Mouse (Mus musculus) liver, embryonic 16.5 days (tissue): ENCODE results near the gene Selenov. TPM values are rescaled to one million over a fixed set of nuclear protein-coding genes. Genes with fewer than 3 reads are reported as not detected.
A peak's percentile ranks its signal among the peaks of the same experiment; 100 is the strongest.

Experiments
- ATAC-seq: fragments of 200-750 bp; cut with Nextera tagmentation; 2 replicates; pipeline ENCODE4 v1.8.0; 2017; ENCODE audit warnings: low read depth, mild to moderate bottlenecking, moderate number of reproducible peaks, moderate library complexity
- H3K27ac ChIP-seq: fragments of 300-500 bp; sonication (generic); 2 replicates; pipeline ENCODE4 v1.5.1; 2014; ENCODE audit warnings: mild to moderate bottlenecking, low read length
- H3K27me3 ChIP-seq: fragments of 300-500 bp; sonication (generic); 2 replicates; pipeline ENCODE4 v1.6.1; 2014; ENCODE audit warnings: low read depth, low read length, mixed read lengths; ENCODE audit not compliant: control insufficient read depth, insufficient read depth
- H3K36me3 ChIP-seq: fragments of 300-500 bp; sonication (generic); 2 replicates; pipeline ENCODE4 v1.6.1; 2014; ENCODE audit warnings: mild to moderate bottlenecking; ENCODE audit not compliant: control insufficient read depth, insufficient read depth
- H3K4me1 ChIP-seq: fragments of 300-500 bp; sonication (generic); 2 replicates; pipeline ENCODE4 v1.6.1; 2014; ENCODE audit warnings: low read depth, low read length, mixed read lengths; ENCODE audit not compliant: control insufficient read depth
- H3K4me2 ChIP-seq: fragments of 300-500 bp; sonication (generic); 2 replicates; pipeline ENCODE4 v1.6.1; 2014; ENCODE audit warnings: low read depth, low read length, mixed read lengths
- H3K4me3 ChIP-seq: fragments of 300-500 bp; sonication (generic); 2 replicates; pipeline ENCODE4 v1.5.1; 2014; ENCODE audit warnings: low read depth, mild to moderate bottlenecking, low read length
- H3K9ac ChIP-seq: fragments of 300-500 bp; sonication (generic); 2 replicates; pipeline ENCODE4 v1.6.1; 2014; ENCODE audit warnings: low read depth, low read length
- H3K9me3 ChIP-seq: fragments of 300-500 bp; sonication (generic); replicated peaks from 2 replicates; pipeline ENCODE4 v1.6.1; 2016; ENCODE audit warnings: low read length; ENCODE audit not compliant: control insufficient read depth
- WGBS: fragments of 180-500 bp; shearing (Covaris S2); extraction: QIAGEN DNeasy Blood & Tissue Kit; methylation state at CpG from one replicate; pipeline ENCODE4 v1.1.7; 2014; ENCODE audit not compliant: insufficient replicate concordance; 5-methylcytosine and 5-hydroxymethylcytosine counted together
- polyA plus RNA-seq: library from polyadenylated mRNA; unstranded; fragments of >200 nt; fragmentation: Nextera tagmentation; extraction: Ambion mirVana; gene quantifications from 2 replicates; pipeline ENCODE4 v1.2.1, GENCODE M21; 2015

Gene Selenov
- not detected in 2 replicates for polyA plus RNA-seq

DNA sequence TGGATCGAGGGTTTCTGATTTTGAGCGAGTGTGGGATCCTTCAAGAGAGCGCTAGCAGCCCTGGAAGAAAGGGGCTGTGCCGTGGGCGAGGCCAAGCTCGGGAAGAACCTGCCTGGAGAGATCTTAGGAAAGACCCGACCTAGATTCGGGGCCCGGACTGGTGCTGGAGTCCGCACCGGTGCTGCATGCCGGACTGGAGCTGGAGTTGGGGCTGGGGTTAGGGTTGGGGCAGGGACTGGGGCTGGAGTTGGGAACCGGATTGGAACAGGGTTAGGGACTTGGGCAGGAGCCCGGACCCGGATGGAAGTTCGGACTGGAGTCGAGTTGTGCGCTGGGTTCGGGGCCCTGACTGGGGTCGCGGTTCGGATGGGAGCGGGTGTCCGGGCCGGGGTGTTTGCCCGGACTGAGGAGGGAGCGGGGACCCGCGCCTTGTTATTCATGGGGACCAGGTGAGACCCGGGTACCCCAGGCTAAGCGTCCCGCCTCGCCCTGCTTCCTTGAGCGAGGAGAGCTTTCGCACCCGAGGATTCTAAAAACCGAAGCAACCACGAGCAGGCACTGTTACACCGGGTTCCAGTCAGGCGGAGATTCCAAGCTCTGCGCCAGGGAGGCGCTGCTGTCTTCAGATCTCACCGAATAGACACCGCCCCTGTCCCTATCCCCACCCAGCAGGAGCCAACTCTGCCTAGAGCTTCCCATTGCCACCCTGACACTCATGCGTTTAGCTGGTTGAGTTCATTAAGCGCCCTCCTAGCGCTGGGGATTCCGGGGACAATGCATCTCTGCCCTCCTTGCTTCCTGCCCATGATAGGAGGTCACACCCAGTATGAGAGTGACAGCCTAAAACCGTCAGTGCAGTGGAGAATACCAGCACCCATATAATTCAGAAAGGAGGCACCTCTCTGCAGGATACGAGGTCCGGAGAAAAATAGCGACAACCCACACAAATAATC lies at the start of gene Selenov:
Gene Selenov (minus strand): TSS at position 549 of the 953 bp plus-strand sequence.
- Histone ChIP-seq H3K27me3 (peaks cover 69% of the 10 kb centered on the region), H3K4me1 (no peaks in the 10 kb centered on the region), H3K27ac (no peak within 1 kb of the TSS), H3K9ac (no peak within 1 kb of the TSS), H3K9me3 (no peaks in the 10 kb centered on the region), H3K4me3 (no peak within 1 kb of the TSS), H3K36me3 (no peaks in the 10 kb centered on the region), H3K4me2 (peak within 1 kb of the TSS; percentile 17)
- WGBS = 3% methylated on average over 52 of the region's 52 CpGs
- no peak for ATAC-seq

DNA sequence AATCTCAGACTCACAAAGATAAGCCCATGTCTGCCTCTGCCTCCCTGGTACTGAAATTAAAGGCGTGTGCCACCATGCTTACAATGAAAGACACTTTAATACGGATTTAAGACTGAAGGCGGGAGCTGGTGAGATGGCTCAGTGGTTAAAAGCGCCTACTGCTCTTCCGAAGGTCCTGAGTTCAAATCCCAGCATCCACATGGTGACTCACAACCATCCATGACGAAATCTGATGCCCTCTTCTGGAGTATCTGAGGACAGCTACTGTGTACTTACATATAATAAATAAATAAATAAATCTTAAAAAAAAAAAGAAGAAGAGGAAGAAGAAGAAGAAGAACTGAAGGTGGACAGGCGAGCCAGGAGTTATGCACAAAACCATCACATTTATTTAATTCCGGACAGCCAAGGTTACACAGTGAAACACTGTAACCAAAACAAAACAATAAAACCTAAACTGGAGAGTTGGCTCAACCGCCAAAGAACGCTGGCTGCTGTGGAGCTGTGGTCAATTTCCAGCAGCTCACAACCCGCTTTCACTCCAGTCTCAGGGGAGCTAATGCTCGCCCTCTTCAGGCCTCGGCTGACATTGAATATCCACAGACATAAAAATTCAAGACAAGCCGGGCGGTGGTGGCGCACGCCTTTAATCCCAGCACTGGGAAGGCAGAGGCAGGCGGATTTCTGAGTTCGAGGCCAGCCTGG lies 48.4 kb upstream of the Selenov start:
- Histone ChIP-seq H3K9ac (peak overlapping the region; percentile 69), H3K4me3 (peak overlapping the region; percentile 99), H3K4me1 (peaks cover 26% of the 10 kb centered on the region), H3K9me3 (no peaks in the 10 kb centered on the region), H3K36me3 (no peaks in the 10 kb centered on the region; the same call in 1 of the 2 replicates), H3K27me3 (no peaks in the 10 kb centered on the region), H3K4me2 (peak overlapping the region; percentile 87), H3K27ac (peak overlapping the region; percentile 97)
- ATAC-seq = no peak
- 31% methylated on average over 19 of the region's 19 CpGs for WGBS

DNA sequence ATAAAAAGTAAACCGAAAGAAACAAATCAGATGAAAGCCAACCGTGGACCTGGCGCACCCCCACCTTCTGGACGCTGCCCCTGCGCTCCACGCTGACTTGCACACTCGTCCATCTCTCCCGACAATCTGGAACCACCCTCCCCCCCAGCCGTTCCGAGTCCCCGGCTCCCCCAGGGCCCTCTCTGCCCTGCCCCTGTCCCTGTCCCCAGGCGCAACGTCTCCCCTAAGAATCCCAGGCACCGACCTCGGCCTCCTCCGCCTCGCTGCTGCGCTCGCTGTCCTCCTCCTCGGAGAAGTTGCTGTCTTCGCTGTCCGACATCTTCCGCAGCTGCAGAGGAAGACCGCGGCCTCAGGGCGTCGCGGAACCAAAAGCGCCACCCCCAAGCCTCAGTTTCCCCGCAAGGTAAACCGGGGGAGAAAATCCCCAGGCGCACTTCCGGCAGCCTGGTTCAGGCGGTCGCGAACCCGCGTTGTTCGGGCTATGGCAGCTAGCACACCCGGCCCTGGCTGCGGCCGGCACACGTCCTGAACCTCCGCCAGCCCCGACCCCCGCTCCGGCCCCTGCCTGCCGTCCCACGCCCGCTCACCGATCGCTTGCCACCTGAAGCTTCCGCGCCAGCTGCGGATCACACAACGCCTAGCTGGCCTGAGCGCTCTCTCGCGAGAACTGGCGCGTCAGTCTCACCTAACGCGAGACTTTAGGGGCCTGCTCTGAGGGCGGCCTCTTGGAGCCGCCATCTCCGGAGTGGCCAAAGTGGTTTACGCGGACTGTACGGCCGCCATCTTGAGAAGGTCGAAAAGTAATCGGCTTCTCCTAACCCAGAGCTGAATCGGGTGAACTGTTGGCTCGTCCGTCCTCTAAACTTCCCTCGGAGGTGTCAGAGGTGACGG lies 47.4 kb upstream of the Selenov start, which contains the start of gene Supt5:
Gene Supt5 (minus strand): TSS at position 639 of the 891 bp plus-strand sequence.
- Histone ChIP-seq H3K27me3 (no peaks in the 10 kb centered on the region), H3K4me1 (peaks cover 26% of the 10 kb centered on the region), H3K4me3 (peak within 1 kb of the TSS; percentile 99), H3K9me3 (no peaks in the 10 kb centered on the region), H3K4me2 (peak within 1 kb of the TSS; percentile 87), H3K9ac (peak within 1 kb of the TSS; percentile 97), H3K36me3 (no peaks in the 10 kb centered on the region; the same call in 1 of the 2 replicates), H3K27ac (peak within 1 kb of the TSS; percentile 97)
- WGBS = under 1% methylated on average over 77 of the region's 77 CpGs
- ATAC-seq = peak; percentile 97

DNA sequence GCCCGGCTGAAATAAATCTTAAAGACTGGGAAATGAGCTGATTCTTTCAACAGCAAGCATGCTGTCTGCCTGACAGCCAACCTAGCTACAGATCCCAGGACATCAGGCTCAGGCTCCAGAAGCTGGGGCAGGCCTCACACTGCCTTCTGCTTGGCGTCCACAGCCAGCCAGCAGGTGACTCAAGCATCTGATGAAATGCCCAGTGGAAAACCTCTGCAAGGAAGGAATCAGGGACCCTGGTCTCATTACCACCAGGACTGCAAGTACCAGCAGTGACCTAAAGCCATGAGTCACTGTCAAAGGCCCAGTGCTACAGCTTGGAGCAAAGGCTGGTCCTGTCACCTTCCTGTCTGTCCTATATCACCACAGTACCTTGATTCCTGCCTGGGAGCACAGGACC lies 44.5 kb upstream of the Selenov start:
- Histone ChIP-seq H3K4me3 (no peak overlapping the region), H3K9ac (no peak overlapping the region), H3K27ac (no peak overlapping the region), H3K4me2 (no peak overlapping the region), H3K9me3 (no peaks in the 10 kb centered on the region), H3K36me3 (peaks cover 9% of the 10 kb centered on the region), H3K27me3 (no peaks in the 10 kb centered on the region), H3K4me1 (peaks cover 15% of the 10 kb centered on the region)
- no peak for ATAC-seq
- 82% methylated on average over 2 of the region's 2 CpGs for WGBS

DNA sequence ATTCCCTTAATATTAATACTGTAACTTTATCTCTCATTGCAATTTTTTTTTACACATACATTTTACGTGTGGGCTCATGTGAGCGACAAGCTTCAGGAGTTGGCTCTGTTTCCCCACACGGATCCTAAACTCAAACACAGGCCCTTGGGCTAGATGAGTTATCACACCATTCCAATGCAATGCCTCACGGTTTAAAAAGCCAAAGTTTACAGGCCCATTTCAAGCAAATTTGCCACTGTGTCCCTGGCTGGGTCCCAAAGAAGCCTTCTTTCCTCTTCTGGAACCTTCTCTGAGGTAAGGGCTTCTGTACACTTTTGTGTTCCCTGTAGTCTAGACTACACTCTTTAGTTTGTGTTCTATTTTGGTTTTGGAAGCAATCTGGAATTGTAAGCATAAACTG lies 43.5 kb upstream of the Selenov start:
- Histone ChIP-seq H3K9ac (no peak overlapping the region), H3K36me3 (peaks cover 15% of the 10 kb centered on the region), H3K9me3 (no peaks in the 10 kb centered on the region), H3K27ac (no peak overlapping the region), H3K4me1 (peaks cover 14% of the 10 kb centered on the region), H3K27me3 (no peaks in the 10 kb centered on the region), H3K4me2 (no peak overlapping the region), H3K4me3 (no peak overlapping the region)
- WGBS = 80% methylated on average over 4 of the region's 4 CpGs
- ATAC-seq = no peak

DNA sequence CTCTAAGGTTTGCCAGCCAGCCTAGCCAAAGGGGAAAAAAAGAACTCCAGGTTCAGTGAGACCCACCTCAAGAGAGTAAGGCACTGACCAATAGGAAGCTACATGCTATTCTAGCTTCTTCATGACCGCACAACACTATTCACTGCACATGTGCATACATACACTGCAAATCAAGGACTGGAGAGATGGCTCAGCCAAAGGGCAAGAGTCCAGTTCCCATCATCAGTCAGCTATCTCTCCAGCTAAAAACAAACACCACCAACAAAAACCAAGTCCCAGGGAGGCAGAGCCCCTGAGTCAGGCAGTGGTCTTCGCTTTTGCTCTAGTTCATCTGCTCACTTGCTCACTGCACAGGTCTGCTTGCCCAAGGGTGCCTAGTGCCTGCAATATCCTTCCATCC lies 37.3 kb upstream of the Selenov start:
- H3K27ac ChIP-seq = no peak overlapping the region
- peaks cover 46% of the 10 kb centered on the region for H3K36me3 ChIP-seq
- no peak overlapping the region for H3K4me2 ChIP-seq
- 78% methylated on average over 2 of the region's 2 CpGs for WGBS
- ATAC-seq = peak; percentile 51; the same call in 1 of the 2 replicates
- H3K4me1 ChIP-seq = no peaks in the 10 kb centered on the region
- H3K9me3 ChIP-seq = no peaks in the 10 kb centered on the region
- no peak overlapping the region for H3K9ac ChIP-seq
- no peaks in the 10 kb centered on the region for H3K27me3 ChIP-seq
- H3K4me3 ChIP-seq = no peak overlapping the region

DNA sequence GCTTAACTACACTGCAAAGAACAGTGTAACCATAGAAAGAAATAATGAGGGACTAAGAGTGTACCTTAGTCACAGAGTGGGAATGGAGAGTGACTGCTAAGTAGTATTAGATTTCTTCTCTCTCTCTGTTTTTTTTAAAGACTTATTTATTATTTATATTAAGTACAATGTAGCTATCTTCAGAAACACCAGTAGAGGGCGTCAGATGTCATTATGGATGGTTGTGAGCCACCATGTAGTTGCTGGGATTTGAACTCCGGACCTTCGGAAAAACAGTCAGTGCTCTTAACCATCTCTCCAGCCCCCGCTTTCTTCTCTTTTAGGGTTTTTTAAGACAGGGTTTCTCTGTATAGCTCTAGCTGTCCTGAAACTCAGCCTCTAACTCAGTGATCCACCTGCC lies 35.5 kb upstream of the Selenov start:
- Histone ChIP-seq H3K9ac (no peak overlapping the region), H3K9me3 (no peaks in the 10 kb centered on the region), H3K4me2 (no peak overlapping the region), H3K36me3 (peaks cover 61% of the 10 kb centered on the region), H3K4me3 (no peak overlapping the region), H3K27ac (no peak overlapping the region), H3K27me3 (no peaks in the 10 kb centered on the region), H3K4me1 (no peaks in the 10 kb centered on the region; the same call in 1 of the 2 replicates)
- no peak for ATAC-seq
- 70% methylated on average over 4 of the region's 4 CpGs for WGBS

DNA sequence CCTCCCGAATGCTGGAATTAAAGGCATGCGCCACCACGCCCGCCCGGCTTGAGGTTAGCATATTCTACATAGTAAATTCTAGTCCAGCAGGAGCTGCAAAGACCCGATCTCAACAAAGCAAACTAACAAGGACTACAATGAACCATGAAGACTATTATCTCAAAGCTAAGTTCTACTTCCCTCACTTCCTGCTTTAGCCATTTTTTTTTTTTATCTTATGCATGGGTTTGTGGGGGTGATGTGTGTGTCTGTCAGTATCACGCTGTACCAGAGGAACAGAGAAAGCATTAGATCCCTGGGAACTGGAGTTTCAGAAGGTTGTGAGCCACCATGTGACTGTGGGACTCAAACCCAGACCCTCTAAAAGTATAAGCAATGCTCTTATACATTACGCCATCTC lies 34.3 kb upstream of the Selenov start:
- Histone ChIP-seq H3K4me2 (no peak overlapping the region), H3K36me3 (peaks cover 55% of the 10 kb centered on the region), H3K27ac (no peak overlapping the region), H3K4me1 (no peaks in the 10 kb centered on the region; the same call in 1 of the 2 replicates), H3K4me3 (no peak overlapping the region), H3K9ac (no peak overlapping the region), H3K27me3 (no peaks in the 10 kb centered on the region), H3K9me3 (no peaks in the 10 kb centered on the region)
- 84% methylated on average over 8 of the region's 8 CpGs for WGBS
- no peak for ATAC-seq
